Mouse (Mus musculus): ENCODE measurements around the gene Scgb1c1.

Scgb1c1 gene

GRCm38 (mm10) chr7:140844905-140845665 lies at the start of gene Scgb1c1:
Gene Scgb1c1 (plus strand): TSS chr7:140845547.
- DNase-seq (ENCODE audit: low spot score in 2 of 2), result peak; percentile 65 to 90

- no peak for DNase-seq (ENCODE audit: low spot score in 2 of 2)
Observed at GRCm38 (mm10) chr7:140797619-140798018, 47.7 kb upstream of the Scgb1c1 start.

GRCm38 (mm10) chr7:140798212-140798611 lies 47.1 kb upstream of the Scgb1c1 start:
- DNase-seq (ENCODE audit: low spot score in 2 of 2), result no peak

GRCm38 (mm10) chr7:140802629-140803028 lies 42.7 kb upstream of the Scgb1c1 start:
- DNase-seq (ENCODE audit: low spot score in 2 of 2), result no peak

- DNase-seq (ENCODE audit: low spot score in 2 of 2), result peak in 1 of 2 experiments; percentile 34
Observed at GRCm38 (mm10) chr7:140805704-140806103, 39.6 kb upstream of the Scgb1c1 start.

- DNase-seq (ENCODE audit: low spot score in 2 of 2), result no peak
Observed at GRCm38 (mm10) chr7:140810496-140810895, 34.9 kb upstream of the Scgb1c1 start.

GRCm38 (mm10) chr7:140811714-140812113 lies 33.6 kb upstream of the Scgb1c1 start:
- peak in 1 of 2 experiments; percentile 35 for DNase-seq (ENCODE audit: low spot score in 2 of 2)

GRCm38 (mm10) chr7:140812850-140813249 lies 32.5 kb upstream of the Scgb1c1 start:
- no peak for DNase-seq (ENCODE audit: low spot score in 2 of 2)

- DNase-seq (ENCODE audit: low spot score in 2 of 2), result no peak
Observed at GRCm38 (mm10) chr7:140820173-140820572, 25.2 kb upstream of the Scgb1c1 start.

GRCm38 (mm10) chr7:140821305-140821652 lies 24.1 kb upstream of the Scgb1c1 start:
- DNase-seq (ENCODE audit: low spot score in 2 of 2), result no peak

- DNase-seq (ENCODE audit: low spot score in 2 of 2), result peak; percentile 48 to 71
Observed at GRCm38 (mm10) chr7:140821653-140822329, 23.6 kb upstream of the Scgb1c1 start, which contains the start of gene Zfp941. Gene Zfp941 (minus strand): TSS chr7:140822178.

GRCm38 (mm10) chr7:140822731-140823130 lies 22.6 kb upstream of the Scgb1c1 start:
- no peak for DNase-seq (ENCODE audit: low spot score in 2 of 2)

- DNase-seq (ENCODE audit: low spot score in 2 of 2), result no peak
Observed at GRCm38 (mm10) chr7:140828171-140828881, 17.0 kb upstream of the Scgb1c1 start.

- DNase-seq (ENCODE audit: low spot score in 2 of 2), result no peak
Observed at GRCm38 (mm10) chr7:140831447-140831846, 13.9 kb upstream of the Scgb1c1 start.

- no peak for DNase-seq (ENCODE audit: low spot score in 2 of 2)
Observed at GRCm38 (mm10) chr7:140833341-140833740, 12.0 kb upstream of the Scgb1c1 start.

- no peak for DNase-seq (ENCODE audit: low spot score in 2 of 2)
Observed at GRCm38 (mm10) chr7:140834968-140835757, 10.2 kb upstream of the Scgb1c1 start, which contains the start of gene Urah. Gene Urah (plus strand): TSS chr7:140835018.

- no peak for DNase-seq (ENCODE audit: low spot score in 2 of 2)
Observed at GRCm38 (mm10) chr7:140835758-140836087, 9.6 kb upstream of the Scgb1c1 start.

- DNase-seq (ENCODE audit: low spot score in 2 of 2), result peak in 1 of 2 experiments; percentile 37
Observed at GRCm38 (mm10) chr7:140836243-140837115, 8.9 kb upstream of the Scgb1c1 start.

GRCm38 (mm10) chr7:140839556-140839955 lies 5.8 kb upstream of the Scgb1c1 start:
- no peak for DNase-seq (ENCODE audit: low spot score in 2 of 2)
